Mouse (Mus musculus) myocyte (in vitro differentiated cells): ENCODE results near the gene Jup. TPM values are rescaled to one million over a fixed set of nuclear protein-coding genes. Genes with fewer than 3 reads are reported as not detected.

Experiments used
- H3K27me3 ChIP-seq: one replicate; pipeline ENCODE4 v1.6.1; 2011; ENCODE audit not compliant: control insufficient read depth, insufficient read depth, insufficient read length
- H3K36me3 ChIP-seq: one replicate; pipeline ENCODE4 v1.6.1; 2011; ENCODE audit not compliant: control insufficient read depth, insufficient read depth
- H3K4me2 ChIP-seq: one replicate; pipeline ENCODE4 v1.6.1; 2011; ENCODE audit warnings: low read depth, control low read depth
- H3K4me3 ChIP-seq: one replicate; pipeline ENCODE4 v1.5.1; 2011; ENCODE audit warnings: mild to moderate bottlenecking, control low read depth, moderate library complexity
- H3K79me2 ChIP-seq: one replicate; pipeline ENCODE4 v1.6.1; 2011; ENCODE audit not compliant: control insufficient read depth, insufficient read depth
- H3ac ChIP-seq: one replicate; pipeline ENCODE4 v1.6.1; 2011; ENCODE audit not compliant: control insufficient read depth, insufficient read length
- CEBPB ChIP-seq: IDR thresholded peaks from 2 replicates; pipeline ENCODE4 v1.6.1; 2011; ENCODE audit warnings: mild to moderate bottlenecking, moderate library complexity; ENCODE audit not compliant: poor library complexity, insufficient read depth, severe bottlenecking
- E2F4 ChIP-seq: IDR thresholded peaks from one replicate; pipeline ENCODE4 v1.6.1; 2011; ENCODE audit warnings: mild to moderate bottlenecking, control low read depth, moderate library complexity; ENCODE audit not compliant: insufficient read depth
- MAX ChIP-seq: IDR thresholded peaks from one replicate; pipeline ENCODE4 v1.6.1; 2011; ENCODE audit warnings: low read depth, mild to moderate bottlenecking, control low read depth
- MYOD1 ChIP-seq, 3 experiments: IDR thresholded peaks; one replicate each; pipeline ENCODE4 v1.6.1; 2011; ENCODE audit warnings: control low read depth in 2 of 3, low read depth in 2 of 3, mild to moderate bottlenecking in 2 of 3, moderate library complexity in 1 of 3; ENCODE audit not compliant: insufficient read length in 2 of 3, control insufficient read depth in 1 of 3
- MYOG ChIP-seq, 3 experiments: IDR thresholded peaks; one replicate each; pipeline ENCODE4 v1.6.1; 2011; ENCODE audit warnings: control low read depth in 2 of 3, low read depth in 2 of 3, mild to moderate bottlenecking in 2 of 3; ENCODE audit not compliant: insufficient read length in 2 of 3, control insufficient read depth in 1 of 3, insufficient read depth in 1 of 3
- POLR2A ChIP-seq: IDR thresholded peaks from one replicate; pipeline ENCODE4 v1.6.1; 2011; ENCODE audit warnings: low read depth, mild to moderate bottlenecking, control low read depth, moderate library complexity; ENCODE audit not compliant: insufficient read length
- POLR2AphosphoS2 ChIP-seq: IDR thresholded peaks from one replicate; pipeline ENCODE4 v1.6.1; 2011; ENCODE audit warnings: low read depth, control low read depth; ENCODE audit not compliant: insufficient read length
- REST ChIP-seq: IDR thresholded peaks from one replicate; pipeline ENCODE4 v1.6.1; 2011; ENCODE audit warnings: mild to moderate bottlenecking, control low read depth, moderate library complexity; ENCODE audit not compliant: insufficient read depth, insufficient read length
- SRF ChIP-seq: IDR thresholded peaks from one replicate; pipeline ENCODE4 v1.6.1; 2011; ENCODE audit warnings: low read depth; ENCODE audit not compliant: control insufficient read depth, insufficient read length
- TCF12 ChIP-seq: IDR thresholded peaks from one replicate; pipeline ENCODE4 v1.6.1; 2011; ENCODE audit warnings: mild to moderate bottlenecking, control low read depth; ENCODE audit not compliant: poor library complexity, insufficient read depth, severe bottlenecking
- TCF3 ChIP-seq: IDR thresholded peaks from one replicate; pipeline ENCODE4 v1.6.1; 2011; ENCODE audit warnings: low read depth, control low read depth; ENCODE audit not compliant: insufficient read length
- USF1 ChIP-seq: IDR thresholded peaks from one replicate; pipeline ENCODE4 v1.6.1; 2011; ENCODE audit warnings: low read depth, mild to moderate bottlenecking, control low read depth, moderate library complexity
- polyA plus RNA-seq: library from polyadenylated mRNA; unstranded; fragments of >200 nt; fragmentation: generic; extraction: Trizol; gene quantifications from one replicate; pipeline ENCODE4 v1.2.1, GENCODE M21; 2012; ENCODE audit warnings: missing spikeins

The Jup gene
- polyA plus RNA-seq: 161 TPM

- peak; percentile 99 for TF ChIP-seq POLR2A
- TF ChIP-seq MAX: no peak
- TF ChIP-seq TCF12: no peak
- TF ChIP-seq MYOG (IDR thresholded peaks at IDR 0.05; ENCODE audit: control insufficient read depth in 1 of 3, insufficient read depth in 1 of 3, insufficient read length in 2 of 3, low read depth in 2 of 3): peak in 2 of 3 experiments; percentile 19 to 20
- TF ChIP-seq POLR2AphosphoS2: peak; percentile 98
- Histone ChIP-seq H3K27me3 (no peaks in the 10 kb centered on the region), H3K36me3 (no peaks in the 10 kb centered on the region), H3ac (peak within 1 kb of the TSS; percentile 16), H3K4me3 (peak within 1 kb of the TSS; percentile 77), H3K79me2 (peaks cover 44% of the 10 kb centered on the region), H3K4me2 (peak within 1 kb of the TSS; percentile 78)
Measured at GRCm38 (mm10) chr11:100397600-100398389, at the start of gene Jup. Gene Jup, minus strand, starts transcription at chr11:100397763.

GRCm38 (mm10) chr11:100442625-100443024 lies 45.1 kb upstream of the Jup start:
- no peak overlapping the region for H3K4me3 ChIP-seq
- H3K27me3 ChIP-seq: no peaks in the 10 kb centered on the region
- no peak overlapping the region for H3ac ChIP-seq
- no peak overlapping the region for H3K4me2 ChIP-seq
- TF ChIP-seq MYOG (IDR thresholded peaks at IDR 0.05; ENCODE audit: control insufficient read depth in 1 of 3, insufficient read depth in 1 of 3, insufficient read length in 2 of 3, low read depth in 2 of 3): no peak
- no peak for TF ChIP-seq CEBPB
- no peak for TF ChIP-seq MYOD1 (IDR thresholded peaks at IDR 0.05; ENCODE audit: control insufficient read depth in 1 of 3, insufficient read length in 2 of 3, low read depth in 2 of 3)
- no peak for TF ChIP-seq TCF12
- no peak for TF ChIP-seq SRF
- TF ChIP-seq REST: no peak
- no peak for TF ChIP-seq MAX
- no peak for TF ChIP-seq POLR2A
- no peaks in the 10 kb centered on the region for H3K79me2 ChIP-seq
- no peaks in the 10 kb centered on the region for H3K36me3 ChIP-seq

- Histone ChIP-seq H3K36me3 (no peaks in the 10 kb centered on the region), H3K27me3 (no peaks in the 10 kb centered on the region), H3K79me2 (no peaks in the 10 kb centered on the region), H3K4me3 (peak within 1 kb of the TSS; percentile 50), H3K4me2 (peak within 1 kb of the TSS; percentile 82), H3ac (peak within 1 kb of the TSS; percentile 60)
- TF ChIP-seq USF1 (no peak), TCF3 (no peak), REST (no peak), MYOG (IDR thresholded peaks at IDR 0.05; ENCODE audit: control insufficient read depth in 1 of 3, insufficient read depth in 1 of 3, insufficient read length in 2 of 3, low read depth in 2 of 3) (no peak), SRF (no peak), MAX (no peak)
Measured at GRCm38 (mm10) chr11:100441797-100442196, 44.2 kb upstream of the Jup start, which contains the start of the genes Nt5c3b and Klhl10. Gene Nt5c3b, minus strand, starts transcription at chr11:100441808. Gene Klhl10, plus strand, starts transcription at chr11:100441917.

GRCm38 (mm10) chr11:100440691-100441522 lies 43.3 kb upstream of the Jup start:
- peak overlapping the region; percentile 82 for H3K4me2 ChIP-seq

More at GRCm38 (mm10) chr11:100440691-100441522, 43.3 kb upstream of the Jup start:
- H3K36me3 ChIP-seq: no peaks in the 10 kb centered on the region
- H3K4me3 ChIP-seq: peak overlapping the region; percentile 50
- H3K79me2 ChIP-seq: no peaks in the 10 kb centered on the region
- TF ChIP-seq POLR2A: peak; percentile 98
- TF ChIP-seq TCF12: no peak
- TF ChIP-seq MYOG (IDR thresholded peaks at IDR 0.05; ENCODE audit: control insufficient read depth in 1 of 3, insufficient read depth in 1 of 3, insufficient read length in 2 of 3, low read depth in 2 of 3): peak in 1 of 3 experiments; percentile 40
- TF ChIP-seq E2F4: no peak
- no peak for TF ChIP-seq MAX
- TF ChIP-seq POLR2AphosphoS2: peak; percentile 95
- TF ChIP-seq CEBPB: no peak
- peak in 1 of 3 experiments; percentile 54 for TF ChIP-seq MYOD1 (IDR thresholded peaks at IDR 0.05; ENCODE audit: control insufficient read depth in 1 of 3, insufficient read length in 2 of 3, low read depth in 2 of 3)
- peak overlapping the region; percentile 60 for H3ac ChIP-seq
- no peaks in the 10 kb centered on the region for H3K27me3 ChIP-seq
